Mouse (Mus musculus) skeletal muscle tissue, postnatal 0 days (tissue): ENCODE results near the gene Calm4. TPM values are rescaled to one million over a fixed set of nuclear protein-coding genes. Genes with fewer than 3 reads are reported as not detected.

Experiments
- polyA plus RNA-seq: library from polyadenylated mRNA; unstranded; fragments of >200 nt; fragmentation: Nextera tagmentation; extraction: Ambion mirVana; gene quantifications from 2 replicates; pipeline ENCODE4 v1.2.1, GENCODE M21; 2015

Calm4 gene
- 125 TPM in 1 of 2 replicates, not detected in the other for polyA plus RNA-seq

GRCm38 (mm10) chr13:3837312-3837807 lies at the start of gene Calm4:
Gene Calm4, plus strand, starts transcription at chr13:3837757.

GRCm38 (mm10) chr13:3804186-3804585 lies 33.4 kb upstream of the Calm4 start, which contains the start of gene Calml3:
Gene Calml3, minus strand, starts transcription at chr13:3804316.

GRCm38 (mm10) chr13:3853648-3854333 lies 16.2 kb downstream of the Calm4 start, which contains the start of gene Calm5:
Gene Calm5, plus strand, starts transcription at chr13:3854173.

Other genes starting within 250 kb of the Calm4 start
- 3.7 and 4.8 TPM in 2 replicates for gene Fam208b, start 226.6 kb upstream of the Calm4 start, polyA plus RNA-seq
- gene Asb13, start 203.7 kb upstream of the Calm4 start, polyA plus RNA-seq: 4.4 and 5.2 TPM in 2 replicates
- 0.23 and 2.0 TPM in 2 replicates for gene Calml3, start 33.4 kb upstream of the Calm4 start, polyA plus RNA-seq
- 1.8 TPM in 1 of 2 replicates, not detected in the other for gene Calm5, start 16.4 kb downstream of the Calm4 start, polyA plus RNA-seq
- gene Net1, start 80.5 kb downstream of the Calm4 start, polyA plus RNA-seq: 69.5 and 86.5 TPM in 2 replicates
- not detected in 2 replicates for gene Tubal3, start 80.5 kb downstream of the Calm4 start, polyA plus RNA-seq
- gene Ucn3, start 107.6 kb downstream of the Calm4 start, polyA plus RNA-seq: not detected in 2 replicates
- gene Akr1c14, start 211.3 kb downstream of the Calm4 start, polyA plus RNA-seq: 3.2 and 8.2 TPM in 2 replicates